Mouse (Mus musculus): ENCODE results near the gene Cox10. TPM values are rescaled to one million over a fixed set of nuclear protein-coding genes. Genes with fewer than 3 reads are reported as not detected.

The Cox10 gene
- polyA plus RNA-seq, 1 experiment from 2014 or later: 12.4 TPM

Other genes starting within 250 kb of the Cox10 start
- gene Hs3st3b1, start 157.2 kb downstream of the Cox10 start, polyA plus RNA-seq (2015; fragmentation: Nextera tagmentation; extraction: Ambion mirVana): 12.6 and 17.3 TPM in 2 replicates